Mouse (Mus musculus) megakaryocyte-erythroid progenitor cell, adult 5 weeks (primary cell): ENCODE measurements around the gene Gch1. TPM values are rescaled to one million over a fixed set of nuclear protein-coding genes. Genes with fewer than 3 reads are reported as not detected.

Source experiments
- polyA plus RNA-seq: library from polyadenylated mRNA; stranded (reverse); fragments of >175 nt; gene quantifications from 2 replicates; pipeline ENCODE4 v1.2.3, GENCODE M21; 2012

Gene Gch1
- 6.4 and 8.4 TPM in 2 replicates for polyA plus RNA-seq

DNA sequence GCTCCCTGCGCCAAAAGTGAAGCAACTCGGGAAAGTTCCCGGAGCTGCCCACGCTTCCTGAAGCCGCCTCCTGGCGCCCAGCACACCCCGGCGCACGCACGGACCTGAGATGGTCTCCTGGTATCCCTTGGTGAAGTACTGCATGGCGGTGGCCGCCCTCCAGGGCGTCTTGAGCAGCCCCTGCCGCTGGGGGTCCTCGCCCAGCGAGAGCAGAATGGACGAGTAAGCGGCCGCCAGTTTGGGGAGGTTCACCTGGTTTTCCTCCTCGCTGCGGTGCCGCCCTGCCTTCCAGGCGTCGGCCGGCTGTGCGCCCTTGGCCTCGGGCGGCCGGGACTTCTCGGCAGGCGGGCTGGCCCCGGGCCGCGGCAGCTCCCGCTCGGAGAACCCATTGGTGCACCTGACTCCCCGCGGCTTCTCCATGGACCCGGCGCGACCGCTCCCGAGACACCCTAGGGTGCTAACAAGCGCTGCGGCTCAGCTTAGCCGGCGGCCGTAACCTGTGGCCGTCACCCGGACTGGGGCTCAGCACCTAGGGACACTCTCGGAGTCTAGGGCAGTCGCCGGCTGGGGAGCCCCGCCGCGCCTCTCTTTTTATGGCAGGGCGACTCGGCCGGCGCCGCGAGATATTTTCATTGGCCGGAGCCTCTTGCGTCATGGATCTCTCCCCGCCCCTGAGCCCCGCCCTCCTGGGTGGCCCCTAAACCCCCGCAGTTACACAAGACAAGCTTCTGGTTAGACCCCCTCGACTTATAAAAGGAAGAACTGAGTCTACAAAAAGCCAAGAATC lies at the start of gene Gch1:
TSS of gene Gch1 (minus strand) at position 566 of the 787 bp plus-strand sequence.

Other genes starting within 250 kb of the Gch1 start
- 6.8 and 7.3 TPM in 2 replicates for gene Wdhd1, start 87.4 kb upstream of the Gch1 start, polyA plus RNA-seq
- 2.7 and 2.9 TPM in 2 replicates for gene Socs4, start 87.5 kb upstream of the Gch1 start, polyA plus RNA-seq
- gene Mapk1ip1l, start 108.9 kb upstream of the Gch1 start, polyA plus RNA-seq, result 87.2 and 98.0 TPM in 2 replicates
- gene Lgals3, start 178.3 kb upstream of the Gch1 start, polyA plus RNA-seq, result 81.7 and 146 TPM in 2 replicates
- gene Dlgap5, start 229.0 kb upstream of the Gch1 start, polyA plus RNA-seq, result 8.1 and 8.8 TPM in 2 replicates